Mouse (Mus musculus): ENCODE results near the gene Rbbp9. TPM values are rescaled to one million over a fixed set of nuclear protein-coding genes. Genes with fewer than 3 reads are reported as not detected.

Rbbp9 gene
- polyA plus RNA-seq, 1 experiment from 2014 or later = 59.1 TPM

Other genes starting within 250 kb of the Rbbp9 start
- gene Ovol2, start 218.7 kb downstream of the Rbbp9 start, polyA plus RNA-seq (2016; fragmentation: Nextera tagmentation; extraction: Ambion mirVana) = 0.13 and 0.17 TPM in 2 replicates
- gene Kat14, start 181.9 kb downstream of the Rbbp9 start, polyA plus RNA-seq (2016; fragmentation: Nextera tagmentation; extraction: Ambion mirVana) = 41.2 and 42.9 TPM in 2 replicates
- gene Pet117, start 181.9 kb downstream of the Rbbp9 start, polyA plus RNA-seq (2016; fragmentation: Nextera tagmentation; extraction: Ambion mirVana) = 0.49 and 2.3 TPM in 2 replicates
- 4.6 and 4.9 TPM in 2 replicates for gene Dzank1, start 23.5 kb downstream of the Rbbp9 start, polyA plus RNA-seq (2016; fragmentation: Nextera tagmentation; extraction: Ambion mirVana)
- gene Polr3f, start 23.2 kb downstream of the Rbbp9 start, polyA plus RNA-seq (2016; fragmentation: Nextera tagmentation; extraction: Ambion mirVana) = 38.9 and 39.5 TPM in 2 replicates
- 107 and 115 TPM in 2 replicates for gene Sec23b, start 5.4 kb upstream of the Rbbp9 start, polyA plus RNA-seq (2016; fragmentation: Nextera tagmentation; extraction: Ambion mirVana)
- gene Smim26, start 43.2 kb upstream of the Rbbp9 start, polyA plus RNA-seq (2016; fragmentation: Nextera tagmentation; extraction: Ambion mirVana) = 47.5 and 49.8 TPM in 2 replicates
- gene Dtd1, start 49.0 kb upstream of the Rbbp9 start, polyA plus RNA-seq (2016; fragmentation: Nextera tagmentation; extraction: Ambion mirVana) = 35.5 and 39.3 TPM in 2 replicates

Data from forebrain, embryonic 12.5 days (tissue).